Mouse (Mus musculus): ENCODE results near the gene Nell2.
"Not testable (repeated sequence)": the region's sequence is repeated elsewhere in the genome, so short reads cannot be mapped to it uniquely, and the experiment has no call there.

The Nell2 gene

GRCm38 (mm10) chr15:95276556-95276955 lies 251.8 kb downstream of the Nell2 start:
- ChIA-PET CTCF (no interaction called here), POLR2A (no interaction called here)

DNA sequence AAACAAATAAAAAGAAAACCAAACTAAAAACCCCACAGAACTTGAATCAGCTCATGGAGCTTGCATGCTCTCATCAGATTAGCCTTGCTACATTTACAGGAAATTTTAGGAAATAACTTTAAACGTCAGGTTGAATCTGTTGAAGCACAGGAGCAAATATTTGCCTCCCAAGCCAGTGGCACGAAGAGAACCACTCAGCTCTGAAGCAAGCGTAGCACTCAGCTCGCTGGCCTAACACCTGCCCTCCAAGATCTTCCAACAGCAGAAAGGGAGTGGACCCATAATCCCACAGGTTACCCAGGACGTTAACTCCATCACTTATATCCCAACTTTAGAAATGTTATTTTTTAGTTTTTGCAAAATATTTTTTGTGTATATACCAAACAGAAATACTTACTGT lies 252.8 kb downstream of the Nell2 start:
- ChIA-PET POLR2A (no interaction called here), CTCF (no interaction called here)

GRCm38 (mm10) chr15:95273236-95273635 lies 255.1 kb downstream of the Nell2 start:
- ChIA-PET CTCF (no interaction called here), POLR2A (no interaction called here)

DNA sequence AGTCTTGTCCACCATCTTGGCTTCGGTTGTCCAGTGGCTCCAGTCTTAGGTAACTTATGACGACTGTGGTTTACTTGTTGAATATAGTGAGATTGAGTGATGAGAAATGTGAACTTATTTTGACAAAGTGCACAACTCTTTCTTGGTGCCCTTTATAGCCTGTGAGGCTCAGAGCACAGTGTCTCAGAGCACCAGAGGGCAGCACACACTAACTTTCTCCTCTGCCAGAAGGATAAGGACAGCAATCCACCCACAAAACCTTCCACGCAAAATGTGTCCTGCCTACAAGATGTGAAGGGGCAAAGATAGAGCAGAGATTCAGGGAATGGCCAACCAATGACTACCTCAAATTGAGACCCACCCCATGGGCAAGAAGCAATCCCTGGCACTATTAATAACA lies 256.2 kb downstream of the Nell2 start:
- POLR2A ChIA-PET: no interaction called here

GRCm38 (mm10) chr15:95259671-95260450 lies 268.5 kb downstream of the Nell2 start:
- POLR2A ChIA-PET: no interaction called here

More for the DNA sequence above, 256.2 kb downstream of the Nell2 start:
- CTCF ChIA-PET: no interaction called here

GRCm38 (mm10) chr15:95257131-95257530 lies 271.2 kb downstream of the Nell2 start:
- POLR2A ChIA-PET: no interaction called here
- CTCF ChIA-PET: no interaction called here

More at GRCm38 (mm10) chr15:95259671-95260450, 268.5 kb downstream of the Nell2 start:
- CTCF ChIA-PET: no interaction called here

- POLR2A ChIA-PET: no interaction called here
These were observed 282.8 kb downstream of the Nell2 start for GRCm38 (mm10) chr15:95245516-95245915.

DNA sequence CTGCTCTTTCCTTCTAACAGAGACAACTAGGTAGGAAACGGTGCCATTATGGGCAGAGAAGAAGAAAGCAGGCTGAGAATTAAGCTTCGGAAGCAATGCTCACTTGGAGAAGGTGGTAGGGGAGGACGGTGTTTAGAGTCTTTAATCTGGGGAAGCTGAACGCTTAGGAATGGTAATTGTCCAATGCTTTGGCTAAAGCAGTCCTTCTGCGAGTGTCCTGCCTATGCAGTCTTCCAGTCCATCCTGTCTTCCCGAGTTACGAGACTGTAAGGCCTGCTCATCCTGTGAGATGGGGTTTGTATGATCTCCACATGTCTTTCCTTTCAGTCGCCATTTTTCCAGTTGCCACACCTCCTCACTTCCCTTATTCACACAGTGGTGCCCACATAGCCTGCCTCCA lies 284.5 kb downstream of the Nell2 start:
- CTCF ChIA-PET: interaction anchor here in 1 of 4 experiments (0.6 kb wide), 1 partner anchor 285 kb away, joined by 3 read pairs; no protein-coding TSS in a partner anchor
- POLR2A ChIA-PET: no interaction called here

More at GRCm38 (mm10) chr15:95245516-95245915, 282.8 kb downstream of the Nell2 start:
- CTCF ChIA-PET: no interaction called here

GRCm38 (mm10) chr15:95241161-95241560 lies 287.2 kb downstream of the Nell2 start:
- ChIA-PET POLR2A (no interaction called here), CTCF (interaction anchor here in 1 of 4 experiments (0.6 kb wide), 1 partner anchor 551 kb away, joined by 3 read pairs; no protein-coding TSS in a partner anchor)

GRCm38 (mm10) chr15:95237021-95237420 lies 291.3 kb downstream of the Nell2 start:
- CTCF ChIA-PET, POLR2A ChIA-PET: not testable (repeated sequence)

GRCm38 (mm10) chr15:95236509-95236908 lies 291.9 kb downstream of the Nell2 start:
- ChIA-PET POLR2A (no interaction called here), CTCF (interaction anchor here in 1 of 4 experiments (0.5 kb wide), 1 partner anchor 73 kb away, joined by 5 read pairs; no protein-coding TSS in a partner anchor)

- CTCF ChIA-PET: no interaction called here
- POLR2A ChIA-PET: no interaction called here
These were observed 297.2 kb downstream of the Nell2 start for GRCm38 (mm10) chr15:95231171-95231570.

DNA sequence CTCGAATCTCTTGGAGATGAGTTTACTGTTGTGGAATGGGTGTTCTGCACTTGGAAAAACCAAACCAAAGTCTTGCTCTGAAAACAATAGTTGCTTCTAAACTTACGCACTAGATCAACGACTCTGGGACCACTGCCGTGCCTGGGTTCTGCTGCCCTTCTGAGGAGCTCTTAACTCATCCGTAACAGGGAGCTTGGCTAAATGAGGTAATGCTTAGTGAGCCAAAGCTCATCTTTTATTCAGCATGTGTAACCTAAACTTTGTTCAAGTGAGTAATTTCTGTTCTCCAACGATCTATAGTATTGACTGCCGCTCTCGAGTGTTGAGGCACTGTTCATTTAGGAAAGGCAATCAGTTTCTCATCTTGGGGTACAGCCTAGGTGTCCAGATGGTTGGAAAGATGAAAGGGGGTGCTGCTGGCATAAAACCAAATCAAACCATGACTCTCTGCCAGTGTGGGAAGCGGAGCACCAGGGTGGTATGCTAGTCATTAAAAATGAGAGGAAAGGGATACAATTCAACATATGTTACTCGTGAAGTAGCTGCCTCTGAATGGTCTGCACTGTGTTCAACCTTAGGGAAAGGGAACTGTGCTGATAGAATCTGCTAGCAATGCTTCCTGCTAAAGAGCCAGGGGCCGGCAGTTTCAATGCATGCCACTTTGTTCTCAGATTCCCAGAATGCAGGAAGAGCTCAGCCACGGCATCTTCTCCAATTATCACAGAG lies 311.6 kb downstream of the Nell2 start:
- CTCF ChIA-PET: no interaction called here
- POLR2A ChIA-PET: interaction anchor here in 1 of 4 experiments (0.6 kb wide), 1 partner anchor 603 kb away, joined by 3 read pairs; no protein-coding TSS in a partner anchor

DNA sequence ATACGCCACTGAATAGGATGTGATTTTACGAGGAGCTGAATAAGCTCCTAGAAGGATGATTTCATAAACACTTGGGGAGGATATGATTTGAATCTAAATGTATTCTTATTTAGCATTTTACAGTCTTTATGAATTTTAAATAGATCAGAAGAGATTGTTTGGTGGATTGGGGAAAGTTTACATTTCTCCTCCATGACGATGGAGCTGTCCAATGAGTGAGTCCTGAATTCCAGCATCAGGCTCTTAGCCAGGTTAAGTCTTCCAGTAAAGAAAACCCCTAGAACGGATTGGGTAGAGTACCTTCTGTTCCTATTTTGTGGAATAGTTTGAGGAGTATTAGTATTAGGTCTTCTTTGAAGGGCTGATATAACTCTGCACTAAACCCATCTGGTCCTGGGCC lies 317.8 kb downstream of the Nell2 start:
- POLR2A ChIA-PET: no interaction called here
- CTCF ChIA-PET: no interaction called here

DNA sequence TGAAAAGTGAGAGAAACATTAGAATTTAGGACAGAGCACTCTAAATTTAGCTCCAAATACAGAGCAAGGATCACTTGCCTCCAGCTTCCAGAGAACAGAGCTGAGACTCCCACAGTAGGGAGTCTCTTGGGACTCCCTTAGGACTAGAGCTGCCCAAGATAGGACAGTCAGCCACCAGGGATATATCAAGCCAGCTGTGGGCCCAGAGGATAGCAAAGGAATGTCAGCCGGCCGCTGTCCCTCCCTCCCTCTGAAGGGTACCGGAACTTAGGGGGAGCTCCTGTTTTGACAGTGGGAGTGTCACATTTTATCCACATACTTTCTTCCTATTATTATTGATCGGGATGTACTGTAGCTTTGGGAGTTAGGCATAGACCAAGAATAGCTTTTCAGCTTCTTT lies 319.2 kb downstream of the Nell2 start:
- ChIA-PET CTCF (no interaction called here), POLR2A (no interaction called here)

GRCm38 (mm10) chr15:95193661-95194280 lies 334.6 kb downstream of the Nell2 start:
- POLR2A ChIA-PET: no interaction called here
- CTCF ChIA-PET: no interaction called here

- CTCF ChIA-PET: interaction anchor here in 1 of 4 experiments (0.6 kb wide), 1 partner anchor 30 kb away, joined by 5 read pairs; no protein-coding TSS in a partner anchor
- POLR2A ChIA-PET: no interaction called here
These were observed 335.4 kb downstream of the Nell2 start for GRCm38 (mm10) chr15:95192951-95193350.

DNA sequence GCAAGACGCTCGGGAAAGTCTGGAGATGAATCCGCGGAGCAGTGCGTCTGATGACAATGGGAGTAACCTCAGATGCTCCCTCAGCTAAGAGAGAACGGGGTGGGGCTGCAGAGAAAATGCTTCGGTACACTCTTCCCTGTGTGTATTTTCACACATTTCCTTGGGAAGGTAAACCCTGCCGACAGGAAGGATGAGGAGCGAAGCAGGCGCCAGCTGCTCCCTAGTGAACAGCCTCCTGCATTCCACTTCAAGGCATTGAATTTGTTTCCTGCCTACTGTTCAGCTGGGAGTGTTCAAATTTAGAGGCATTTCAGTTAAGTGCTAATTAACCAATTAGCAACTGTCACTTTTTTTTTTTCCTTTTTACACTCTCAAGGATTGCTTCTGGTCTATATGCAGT lies 342.1 kb downstream of the Nell2 start:
- CTCF ChIA-PET: interaction anchor here in 1 of 4 experiments (0.6 kb wide), 1 partner anchor 1442 kb away, joined by 4 read pairs; no protein-coding TSS in a partner anchor
- POLR2A ChIA-PET: no interaction called here

GRCm38 (mm10) chr15:95185419-95185818 lies 342.9 kb downstream of the Nell2 start:
- ChIA-PET CTCF (no interaction called here), POLR2A (no interaction called here)

- ChIA-PET CTCF (no interaction called here), POLR2A (no interaction called here)
These were observed 344.9 kb downstream of the Nell2 start for GRCm38 (mm10) chr15:95183450-95183849.

All from embryonic stem cell, embryonic (primary cell).